ENCODE assay signal across 9 mouse cellular contexts in the genomic region with DNA sequence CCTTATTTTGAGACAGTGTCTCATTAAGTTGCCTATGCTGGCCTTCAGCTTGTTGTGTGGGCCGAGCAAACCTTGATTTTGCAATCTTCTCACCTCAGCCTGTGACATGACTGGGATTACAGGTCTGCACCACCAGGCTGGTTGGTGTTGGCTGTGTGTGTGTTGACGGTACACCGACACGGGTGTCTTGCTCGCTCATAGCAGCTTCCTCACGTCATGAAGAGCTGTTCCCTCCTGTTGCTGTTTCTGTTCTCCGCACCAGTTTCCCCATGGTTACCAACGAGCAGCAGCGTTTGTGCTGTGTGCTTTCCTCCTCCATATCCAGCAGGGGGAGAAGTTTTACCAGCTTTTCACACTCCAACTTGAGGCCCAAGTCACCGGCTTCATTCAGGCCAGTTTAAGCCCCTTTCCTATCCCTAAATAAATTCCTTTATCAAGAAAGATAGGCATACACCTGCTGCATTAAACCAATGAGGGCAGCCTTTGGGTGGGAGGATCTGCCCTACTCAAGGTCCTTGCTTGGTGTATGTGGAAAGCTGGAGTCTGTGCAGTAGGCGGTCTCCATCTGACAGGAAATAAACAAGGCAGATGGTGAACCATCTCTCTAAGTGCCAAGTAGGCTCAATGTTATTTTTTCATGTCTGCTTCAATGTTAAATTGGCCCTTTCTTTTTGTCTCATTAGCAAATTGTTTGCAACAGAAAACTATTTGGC. TPM values are rescaled to one million over a fixed set of nuclear protein-coding genes. Genes with fewer than 3 reads are reported as not detected.
DNase-seq lines count a peak whose midpoint lies in the region; ATAC-seq and TF ChIP-seq lines count a peak whose summit lies in the region.
"Had no signal": no experiment of that assay in that cellular context is flagged by ENCODE, and none has a peak within 500 bp of the region (broad histone marks: within the 10 kb centered on the region; RNA-seq: fewer than 3 reads in every experiment).

No protein-coding gene starts in this region.

- no peaks in the 10 kb centered on the region for H3K27me3 ChIP-seq in lung, embryonic 16.5 days (ENCODE audit: control insufficient read depth, insufficient read depth, low read depth, low read length)
- H3K27me3 ChIP-seq: limb, embryonic 15.5 days had no signal

- H3K4me2 ChIP-seq in lung, embryonic 16.5 days (ENCODE audit: low read depth, low read length), result no peak overlapping the region
- H3K4me2 ChIP-seq: limb, embryonic 15.5 days had no signal

- ATAC-seq in activated CD4-positive, CD25-positive, alpha-beta regulatory T cell, adult 4 months, result peak; percentile 57
- ATAC-seq in lung, embryonic 16.5 days (ENCODE audit: low read depth), result peak; percentile 51

- H3K9me3 ChIP-seq in lung, embryonic 16.5 days (ENCODE audit: control insufficient read depth, low read length), result no peaks in the 10 kb centered on the region
- H3K9me3 ChIP-seq: limb, embryonic 15.5 days had no signal

- no peaks in the 10 kb centered on the region for H3K4me1 ChIP-seq in lung, embryonic 16.5 days (replicated peaks; ENCODE audit: control insufficient read depth, insufficient read depth, low read length)
- H3K4me1 ChIP-seq: limb, embryonic 15.5 days had no signal

- peak; percentile 81 for TF ChIP-seq CTCF in layer of hippocampus, adult 2 months (conservative IDR thresholded peaks at IDR 0.05)

- no peaks in the 10 kb centered on the region for H3K36me3 ChIP-seq in lung, embryonic 16.5 days (ENCODE audit: control insufficient read depth, insufficient read depth, low read length)
- H3K36me3 ChIP-seq: limb, embryonic 15.5 days had no signal

- peak; percentile 89 for DNase-seq in CD4-positive, CD25-positive, alpha-beta regulatory T cell, adult 2 months (ENCODE audit: low read depth, low spot score)
- DNase-seq in embryo, embryonic 11 days, result peak; percentile 62
- peak; percentile 20 to 40 for DNase-seq in heart, postnatal 14 days
- peak; percentile 80 to 91 for DNase-seq in layer of hippocampus, adult 2 months (ENCODE audit: low spot score in 2 of 2)
- peak; percentile 72 for DNase-seq in right cerebral cortex, adult 18-20 months
- DNase-seq in c-Kit-positive CD71-positive TER-119-positive erythroid progenitor cells, embryonic 14.5 days (ENCODE audit: low spot score), result no peak

- 29% methylated on average over 11 of the region's 11 CpGs for WGBS in lung, embryonic 16.5 days

- intact Hi-C loops in heart, postnatal 14 days (cut with DNase I), result loop anchor here (1.0 kb wide), 1 partner anchor 123 kb away; no protein-coding TSS in a partner anchor

- H3K4me3 ChIP-seq in layer of hippocampus, adult 2 months, result no peak overlapping the region
- H3K4me3 ChIP-seq in lung, embryonic 16.5 days (ENCODE audit: low read length), result no peak overlapping the region
- H3K4me3 ChIP-seq: limb, embryonic 15.5 days had no signal

- 0 out of 2 replicates have a peak overlapping the region, but pooled peaks have one; percentile 9 for H3K9ac ChIP-seq in lung, embryonic 16.5 days (ENCODE audit: low read length)
- H3K9ac ChIP-seq: limb, embryonic 15.5 days had no signal

- H3K27ac ChIP-seq in layer of hippocampus, adult 2 months, result peak overlapping the region; percentile 89
- no peak overlapping the region for H3K27ac ChIP-seq in lung, embryonic 16.5 days (ENCODE audit: low read length)
- H3K27ac ChIP-seq: limb, embryonic 15.5 days had no signal

RNA-seq across cellular contexts. Expression of gene Gm44503, which starts 9.9 kb away (rescaled TPM):
- polyA plus RNA-seq in activated CD4-positive, CD25-positive, alpha-beta regulatory T cell, adult 4 months (2017; shearing (Covaris generic)), result not detected
- total RNA-seq in heart, postnatal 14 days (2021), result under 1 TPM; 0.14 to 0.29 TPM
- not detected for total RNA-seq in layer of hippocampus, adult 2 months (2021)
- not detected in 2 replicates for polyA plus RNA-seq in lung, embryonic 16.5 days (2015; fragmentation: Nextera tagmentation; extraction: Ambion mirVana)
- polyA plus RNA-seq: limb, embryonic 15.5 days had no signal

RNA-seq across cellular contexts. Expression of gene Dyx1c1, which starts 9.9 kb away (rescaled TPM):
- polyA plus RNA-seq in activated CD4-positive, CD25-positive, alpha-beta regulatory T cell, adult 4 months (2017; shearing (Covaris generic)), result 1 to 10 TPM; 5.5 to 8.1 TPM
- under 1 TPM; 0.17 to 0.72 TPM for total RNA-seq in heart, postnatal 14 days (2021)
- total RNA-seq in layer of hippocampus, adult 2 months (2021), result 1 to 10 TPM; 2.5 to 3.8 TPM
- 2.3 and 2.4 TPM in 2 replicates for polyA plus RNA-seq in lung, embryonic 16.5 days (2015; fragmentation: Nextera tagmentation; extraction: Ambion mirVana)

RNA-seq across cellular contexts. Expression of gene Ccpg1os, which starts 16.7 kb away (rescaled TPM):
- 1 to 10 TPM; 3.4 to 7.9 TPM for polyA plus RNA-seq in activated CD4-positive, CD25-positive, alpha-beta regulatory T cell, adult 4 months (2017; shearing (Covaris generic))
- 1 to 10 TPM; 3.7 to 5.0 TPM for total RNA-seq in heart, postnatal 14 days (2021)
- 10 to 100 TPM in 1 of 2 experiments, 1 to 10 TPM in 1; 9.3 to 11.0 TPM for total RNA-seq in layer of hippocampus, adult 2 months (2021)
- 30.1 and 30.5 TPM in 2 replicates for polyA plus RNA-seq in lung, embryonic 16.5 days (2015; fragmentation: Nextera tagmentation; extraction: Ambion mirVana)

RNA-seq across cellular contexts. Expression of gene Ccpg1, which starts 16.7 kb away (rescaled TPM):
- 10 to 100 TPM; 72.5 to 77.4 TPM for polyA plus RNA-seq in activated CD4-positive, CD25-positive, alpha-beta regulatory T cell, adult 4 months (2017; shearing (Covaris generic))
- 10 to 100 TPM; 61.8 to 71.3 TPM for total RNA-seq in heart, postnatal 14 days (2021)
- 100 to 1,000 TPM; 149 to 152 TPM for total RNA-seq in layer of hippocampus, adult 2 months (2021)
- polyA plus RNA-seq in lung, embryonic 16.5 days (2015; fragmentation: Nextera tagmentation; extraction: Ambion mirVana), result 38.5 and 39.4 TPM in 2 replicates

RNA-seq across cellular contexts. Expression of gene Pygo1, which starts 43.1 kb away (rescaled TPM):
- polyA plus RNA-seq in activated CD4-positive, CD25-positive, alpha-beta regulatory T cell, adult 4 months (2017; shearing (Covaris generic)), result not detected
- total RNA-seq in heart, postnatal 14 days (2021), result 1 to 10 TPM; 8.1 to 9.1 TPM
- total RNA-seq in layer of hippocampus, adult 2 months (2021), result 10 to 100 TPM; 30.9 to 32.9 TPM
- polyA plus RNA-seq in lung, embryonic 16.5 days (2015; fragmentation: Nextera tagmentation; extraction: Ambion mirVana), result 2.9 and 3.0 TPM in 2 replicates
